Mouse (Mus musculus) midbrain, embryonic 11.5 days (tissue): ENCODE measurements around the gene Myo5a. TPM values are rescaled to one million over a fixed set of nuclear protein-coding genes. Genes with fewer than 3 reads are reported as not detected.

Experiments used
- ATAC-seq: fragments of 200-750 bp; cut with Nextera tagmentation; 2 replicates; pipeline ENCODE4 v1.8.0; 2017; ENCODE audit warnings: moderate TSS enrichment, moderate library complexity; ENCODE audit not compliant: low FRiP score
- DNase-seq: peaks from one replicate; pipeline ENCODE4 v3.0.0; 2015; ENCODE audit warnings: low spot score; ENCODE audit errors: missing footprints
- H3K27ac ChIP-seq: fragments of 300-500 bp; sonication (generic); 2 replicates; pipeline ENCODE4 v1.5.1; 2014; ENCODE audit warnings: low read depth, low read length
- H3K27me3 ChIP-seq: fragments of 300-500 bp; sonication (generic); 2 replicates; pipeline ENCODE4 v1.6.1; 2014; ENCODE audit warnings: mild to moderate bottlenecking, low read length, moderate library complexity, mixed read lengths; ENCODE audit not compliant: control insufficient read depth, insufficient read depth
- H3K36me3 ChIP-seq: fragments of 300-500 bp; sonication (generic); 2 replicates; pipeline ENCODE4 v1.6.1; 2014; ENCODE audit warnings: mild to moderate bottlenecking, low read length, moderate library complexity, mixed read lengths; ENCODE audit not compliant: control insufficient read depth, insufficient read depth
- H3K4me1 ChIP-seq: fragments of 300-500 bp; sonication (generic); 2 replicates; pipeline ENCODE4 v1.6.1; 2014; ENCODE audit warnings: low read length; ENCODE audit not compliant: control insufficient read depth, insufficient read depth
- H3K4me2 ChIP-seq: fragments of 300-500 bp; sonication (generic); 2 replicates; pipeline ENCODE4 v1.6.1; 2014; ENCODE audit warnings: mild to moderate bottlenecking, moderate library complexity
- H3K4me3 ChIP-seq: fragments of 300-500 bp; sonication (generic); 2 replicates; pipeline ENCODE4 v1.5.1; 2014; ENCODE audit warnings: low read depth, low read length
- H3K9ac ChIP-seq: fragments of 300-500 bp; sonication (generic); 2 replicates; pipeline ENCODE4 v1.6.1; 2014; ENCODE audit warnings: low read length
- H3K9me3 ChIP-seq: fragments of 300-500 bp; sonication (generic); 2 replicates; pipeline ENCODE4 v1.6.1; 2016; ENCODE audit warnings: low read length; ENCODE audit not compliant: control insufficient read depth
- WGBS: fragments of 180-500 bp; shearing (Covaris S2); extraction: QIAGEN DNeasy Blood & Tissue Kit; methylation state at CpG from one replicate; pipeline ENCODE4 v1.1.7; 2014; 5-methylcytosine and 5-hydroxymethylcytosine counted together
- polyA plus RNA-seq: library from polyadenylated mRNA; unstranded; fragments of >200 nt; fragmentation: Nextera tagmentation; extraction: Ambion mirVana; gene quantifications from 2 replicates; pipeline ENCODE4 v1.2.1, GENCODE M21; 2014

Myo5a gene
- polyA plus RNA-seq, 1 experiment from 2014 or later = 29.2 TPM

GRCm38 (mm10) chr9:75146911-75147310 is 76.1 kb downstream of the Myo5a start:
- Histone ChIP-seq H3K4me1 (no peaks in the 10 kb centered on the region), H3K9me3 (no peaks in the 10 kb centered on the region), H3K27me3 (no peaks in the 10 kb centered on the region), H3K36me3 (peaks cover 4% of the 10 kb centered on the region), H3K4me3 (no peak overlapping the region), H3K27ac (no peak overlapping the region), H3K9ac (no peak overlapping the region), H3K4me2 (no peak overlapping the region)
- 45% methylated on average over 5 of the region's 5 CpGs for WGBS
- DNase-seq = no peak
- no peak for ATAC-seq

- DNase-seq (no peak), ATAC-seq (no peak)
- WGBS = 92% methylated on average over 6 of the region's 6 CpGs
- Histone ChIP-seq H3K9me3 (no peaks in the 10 kb centered on the region), H3K4me2 (no peak overlapping the region), H3K4me1 (no peaks in the 10 kb centered on the region), H3K4me3 (no peak overlapping the region), H3K36me3 (peaks cover 8% of the 10 kb centered on the region; the same call in 1 of the 2 replicates), H3K27me3 (no peaks in the 10 kb centered on the region), H3K9ac (no peak overlapping the region), H3K27ac (no peak overlapping the region)
Observed at GRCm38 (mm10) chr9:75160525-75160924, 89.7 kb downstream of the Myo5a start.

- Histone ChIP-seq H3K9ac (no peak overlapping the region), H3K4me2 (no peak overlapping the region), H3K27ac (no peak overlapping the region), H3K36me3 (peaks cover 11% of the 10 kb centered on the region; the same call in 1 of the 2 replicates), H3K4me3 (no peak overlapping the region), H3K27me3 (no peaks in the 10 kb centered on the region), H3K9me3 (no peaks in the 10 kb centered on the region), H3K4me1 (no peaks in the 10 kb centered on the region)
- DNase-seq = no peak
- no peak for ATAC-seq
Observed at GRCm38 (mm10) chr9:75163650-75164049, 92.8 kb downstream of the Myo5a start.

- Histone ChIP-seq H3K4me1 (no peaks in the 10 kb centered on the region), H3K9me3 (no peaks in the 10 kb centered on the region), H3K4me3 (no peak overlapping the region), H3K36me3 (peaks cover 12% of the 10 kb centered on the region), H3K9ac (no peak overlapping the region), H3K4me2 (no peak overlapping the region), H3K27ac (no peak overlapping the region), H3K27me3 (no peaks in the 10 kb centered on the region)
- WGBS = 89% methylated on average over 3 of the region's 3 CpGs
- DNase-seq = no peak
- no peak for ATAC-seq
Observed at GRCm38 (mm10) chr9:75171721-75172120, 100.9 kb downstream of the Myo5a start.

GRCm38 (mm10) chr9:75187646-75188260 is 116.9 kb downstream of the Myo5a start:
- no peak overlapping the region for H3K9ac ChIP-seq
- H3K27me3 ChIP-seq = no peaks in the 10 kb centered on the region
- WGBS = 87% methylated on average over 3 of the region's 3 CpGs
- H3K27ac ChIP-seq = no peak overlapping the region
- H3K9me3 ChIP-seq = no peaks in the 10 kb centered on the region
- no peaks in the 10 kb centered on the region for H3K4me1 ChIP-seq
- no peak for ATAC-seq
- no peak for DNase-seq
- H3K4me2 ChIP-seq = no peak overlapping the region
- H3K36me3 ChIP-seq = peaks cover 11% of the 10 kb centered on the region
- no peak overlapping the region for H3K4me3 ChIP-seq

GRCm38 (mm10) chr9:75193858-75194257 is 123.0 kb downstream of the Myo5a start:
- Histone ChIP-seq H3K4me2 (no peak overlapping the region), H3K4me1 (no peaks in the 10 kb centered on the region), H3K4me3 (no peak overlapping the region), H3K36me3 (no peaks in the 10 kb centered on the region; the same call in 1 of the 2 replicates), H3K27ac (no peak overlapping the region; the same call in 1 of the 2 replicates), H3K9me3 (no peaks in the 10 kb centered on the region), H3K27me3 (no peaks in the 10 kb centered on the region), H3K9ac (no peak overlapping the region)
- 61% methylated on average over 4 of the region's 4 CpGs for WGBS
- no peak for ATAC-seq
- DNase-seq = no peak

- Histone ChIP-seq H3K4me1 (no peaks in the 10 kb centered on the region), H3K9me3 (no peaks in the 10 kb centered on the region), H3K4me2 (no peak overlapping the region), H3K27me3 (no peaks in the 10 kb centered on the region), H3K27ac (no peak overlapping the region), H3K4me3 (no peak overlapping the region), H3K36me3 (peaks cover 3% of the 10 kb centered on the region), H3K9ac (no peak overlapping the region)
- 80% methylated on average over 2 of the region's 2 CpGs for WGBS
- ATAC-seq = no peak
- no peak for DNase-seq
Observed at GRCm38 (mm10) chr9:75196335-75196734, 125.5 kb downstream of the Myo5a start.

GRCm38 (mm10) chr9:75197297-75197696 is 126.5 kb downstream of the Myo5a start:
- ATAC-seq (0 out of 2 replicates have a peak, but pooled peaks have one; percentile 50), DNase-seq (no peak)
- Histone ChIP-seq H3K4me1 (no peaks in the 10 kb centered on the region), H3K27me3 (no peaks in the 10 kb centered on the region), H3K4me3 (no peak overlapping the region), H3K9me3 (no peaks in the 10 kb centered on the region), H3K27ac (no peak overlapping the region), H3K9ac (no peak overlapping the region), H3K4me2 (no peak overlapping the region), H3K36me3 (peaks cover 7% of the 10 kb centered on the region)
- 49% methylated on average over 6 of the region's 6 CpGs for WGBS

- Histone ChIP-seq H3K4me2 (no peak overlapping the region), H3K9ac (no peak overlapping the region), H3K36me3 (peaks cover 7% of the 10 kb centered on the region; the same call in 1 of the 2 replicates), H3K4me3 (no peak overlapping the region), H3K4me1 (no peaks in the 10 kb centered on the region), H3K9me3 (no peaks in the 10 kb centered on the region), H3K27me3 (no peaks in the 10 kb centered on the region), H3K27ac (no peak overlapping the region)
- ATAC-seq (no peak), DNase-seq (no peak)
- WGBS = 94% methylated on average over 1 of the region's 1 CpGs
Observed at GRCm38 (mm10) chr9:75201506-75201905, 130.7 kb downstream of the Myo5a start.
